Mouse (Mus musculus): Measurements from ENCODE around the gene Gpr39.

DNA sequence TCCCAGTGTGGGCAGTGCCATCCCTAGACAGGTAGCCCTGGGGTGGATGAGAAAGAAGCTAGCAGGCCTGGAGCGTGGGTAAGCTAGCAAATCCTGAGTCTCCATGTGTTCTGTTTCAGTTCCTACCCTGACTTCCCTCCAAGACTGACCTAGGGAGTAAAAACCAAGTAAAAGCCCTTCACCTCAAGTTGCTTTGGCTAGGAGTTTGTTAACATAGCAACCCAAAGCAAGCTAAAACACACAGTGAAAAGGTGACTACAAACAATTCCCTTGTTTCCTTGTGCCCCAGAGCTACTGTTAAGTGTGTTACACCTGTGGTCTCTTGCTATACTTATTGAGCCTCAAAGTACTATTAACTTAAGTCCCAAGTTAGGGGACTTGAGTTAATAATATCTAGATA is 1.6 kb upstream of the Gpr39 start:
- no peak for TF ChIP-seq CTCF (IDR thresholded peaks at IDR 0.05; ENCODE audit: insufficient read depth, low read depth, low read length)
- no peak for TF ChIP-seq POLR2A (IDR thresholded peaks at IDR 0.05; ENCODE audit: insufficient read depth, low read depth, low read length)

Measured in olfactory bulb, adult 2 months (tissue).